Mouse (Mus musculus): ENCODE results near the gene Grap2. TPM values are rescaled to one million over a fixed set of nuclear protein-coding genes. Genes with fewer than 3 reads are reported as not detected.

The Grap2 gene
- total and polyA plus RNA-seq, 3 experiments: 0.62 to 5.1 TPM; not detected in 1

GRCm38 (mm10) chr15:80626472-80626871 lies 54.1 kb downstream of the Grap2 start:
- Histone ChIP-seq H3K36me3 (ENCODE audit: control insufficient read depth in 1 of 2, insufficient read depth in 2 of 2, low read length in 2 of 2) (peaks cover 0 to 6% of the 10 kb centered on the region in 2 experiments; a peak in 2 of 4 replicates), H3K27ac (ENCODE audit: control insufficient read depth, low read depth, low read length) (no peak overlapping the region), H3K79me2 (ENCODE audit: control insufficient read depth, insufficient read depth, low read length, poor library complexity) (no peaks in the 10 kb centered on the region), H3K9me3 (replicated peaks; ENCODE audit: insufficient read depth, low read length) (no peaks in the 10 kb centered on the region; the same call in 1 of the 2 replicates), H3K27me3 (ENCODE audit: control insufficient read depth in 1 of 2, insufficient read depth in 2 of 2, low read length in 2 of 2) (no peaks in the 10 kb centered on the region; a peak in 1 of 4 replicates), H3K4me1 (ENCODE audit: control insufficient read depth in 1 of 2, insufficient read depth in 2 of 2, low read length in 2 of 2) (peaks cover 7 to 11% of the 10 kb centered on the region in 2 experiments), H3K9ac (ENCODE audit: control insufficient read depth, low read depth, low read length, poor library complexity, severe bottlenecking) (no peak overlapping the region), H3K4me3 (ENCODE audit: control insufficient read depth in 1 of 2, insufficient read depth in 1 of 2, low read depth in 2 of 2, low read length in 2 of 2) (no peak overlapping the region)
- DNase-seq (ENCODE audit: low read depth, low spot score): no peak
- no peak for TF ChIP-seq TCF12 (IDR thresholded peaks at IDR 0.05; ENCODE audit: low read depth, low read length)
- no peak for TF ChIP-seq GABPA (IDR thresholded peaks at IDR 0.05; ENCODE audit: low read depth, low read length)
- no peak for TF ChIP-seq EP300 (IDR thresholded peaks at IDR 0.05; ENCODE audit: low read depth in 1 of 2, low read length in 2 of 2)
- TF ChIP-seq SIN3A (IDR thresholded peaks at IDR 0.05; ENCODE audit: low read length): no peak
- no peak for TF ChIP-seq MYB (IDR thresholded peaks at IDR 0.05; ENCODE audit: low read depth, low read length)
- TF ChIP-seq MAFK (IDR thresholded peaks at IDR 0.05; ENCODE audit: borderline replicate concordance, low read depth, low read length): no peak
- TF ChIP-seq UBTF (IDR thresholded peaks at IDR 0.05; ENCODE audit: borderline replicate concordance, insufficient read depth, low read depth, low read length): no peak
- no peak for TF ChIP-seq KAT2A (conservative IDR thresholded peaks at IDR 0.05; ENCODE audit: low read depth, low read length)
- TF ChIP-seq POLR2A (IDR thresholded peaks at IDR 0.05; ENCODE audit: control insufficient read depth in 1 of 2, insufficient read depth in 1 of 2, low read depth in 1 of 2, low read length in 2 of 2, poor library complexity in 1 of 2): no peak
- no peak for TF ChIP-seq GATA1 (IDR thresholded peaks at IDR 0.05; ENCODE audit: low read depth, low read length)
- TF ChIP-seq CHD1 (IDR thresholded peaks at IDR 0.05; ENCODE audit: low read depth, low read length): no peak
- no peak for TF ChIP-seq NRF1 (IDR thresholded peaks at IDR 0.05; ENCODE audit: insufficient read depth, low read depth, low read length, poor library complexity, severe bottlenecking)

DNA sequence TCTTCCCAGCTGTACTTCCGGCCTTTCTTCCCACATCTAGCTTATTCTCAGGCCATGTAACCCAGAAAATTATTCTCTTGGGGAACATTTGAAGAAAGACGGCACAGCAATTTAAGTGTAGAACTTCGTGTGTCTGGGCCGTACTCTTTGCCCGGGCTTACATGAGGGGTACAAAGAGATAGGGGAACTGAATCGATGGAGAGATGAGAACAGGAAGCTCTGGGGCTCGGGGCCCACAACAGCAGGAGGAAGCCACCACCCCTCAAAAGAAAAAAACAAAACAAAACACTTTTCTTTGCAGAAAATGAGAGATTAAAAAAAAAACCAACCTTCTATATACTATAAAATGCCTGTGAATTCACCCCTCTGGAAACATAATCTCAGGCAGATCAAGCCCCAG lies 57.8 kb downstream of the Grap2 start:
- no peaks in the 10 kb centered on the region; a peak in 1 of 4 replicates for H3K4me1 ChIP-seq (ENCODE audit: control insufficient read depth in 1 of 2, insufficient read depth in 2 of 2, low read length in 2 of 2)
- TF ChIP-seq ELF1 (IDR thresholded peaks at IDR 0.05; ENCODE audit: low read depth, low read length) (no peak), NRF1 (IDR thresholded peaks at IDR 0.05; ENCODE audit: insufficient read depth, low read depth, low read length, poor library complexity, severe bottlenecking) (no peak), ZC3H11A (IDR thresholded peaks at IDR 0.05; ENCODE audit: low read depth, low read length) (no peak), TBP (IDR thresholded peaks at IDR 0.05; ENCODE audit: low read depth, low read length) (no peak), JUND (IDR thresholded peaks at IDR 0.05; ENCODE audit: low read depth, low read length) (no peak), POLR2A (IDR thresholded peaks at IDR 0.05; ENCODE audit: control insufficient read depth in 1 of 2, insufficient read depth in 1 of 2, low read depth in 1 of 2, low read length in 2 of 2, poor library complexity in 1 of 2) (no peak), KAT2A (conservative IDR thresholded peaks at IDR 0.05; ENCODE audit: low read depth, low read length) (no peak), GATA1 (IDR thresholded peaks at IDR 0.05; ENCODE audit: low read depth, low read length) (no peak), GABPA (IDR thresholded peaks at IDR 0.05; ENCODE audit: low read depth, low read length) (no peak), MYC (IDR thresholded peaks at IDR 0.05; ENCODE audit: low read depth, low read length) (no peak), MAFK (IDR thresholded peaks at IDR 0.05; ENCODE audit: borderline replicate concordance, low read depth, low read length) (no peak), MXI1 (IDR thresholded peaks at IDR 0.05; ENCODE audit: low read depth, low read length) (no peak), ZKSCAN1 (IDR thresholded peaks at IDR 0.05; ENCODE audit: low read depth, low read length) (no peak), TCF12 (IDR thresholded peaks at IDR 0.05; ENCODE audit: low read depth, low read length) (no peak), TAL1 (IDR thresholded peaks at IDR 0.05; ENCODE audit: low read length) (no peak), UBTF (IDR thresholded peaks at IDR 0.05; ENCODE audit: borderline replicate concordance, insufficient read depth, low read depth, low read length) (no peak), RAD21 (IDR thresholded peaks at IDR 0.05; ENCODE audit: low read depth, low read length) (no peak), ETS1 (IDR thresholded peaks at IDR 0.05; ENCODE audit: low read depth, low read length) (no peak), POLR2AphosphoS2 (IDR thresholded peaks at IDR 0.05; ENCODE audit: low read length) (no peak), HCFC1 (IDR thresholded peaks at IDR 0.05; ENCODE audit: low read depth, low read length) (no peak)
- no peak overlapping the region for H3K4me3 ChIP-seq (ENCODE audit: control insufficient read depth in 1 of 2, insufficient read depth in 1 of 2, low read depth in 2 of 2, low read length in 2 of 2)
- H3K9ac ChIP-seq (ENCODE audit: control insufficient read depth, low read depth, low read length, poor library complexity, severe bottlenecking): no peak overlapping the region
- peaks cover 0 to 1% of the 10 kb centered on the region in 2 experiments; a peak in 1 of 4 replicates for H3K27me3 ChIP-seq (ENCODE audit: control insufficient read depth in 1 of 2, insufficient read depth in 2 of 2, low read length in 2 of 2)
- no peaks in the 10 kb centered on the region for H3K79me2 ChIP-seq (ENCODE audit: control insufficient read depth, insufficient read depth, low read length, poor library complexity)
- no peak for DNase-seq (ENCODE audit: low read depth, low spot score)
- peaks cover 0 to 2% of the 10 kb centered on the region in 2 experiments; a peak in 2 of 4 replicates for H3K36me3 ChIP-seq (ENCODE audit: control insufficient read depth in 1 of 2, insufficient read depth in 2 of 2, low read length in 2 of 2)
- H3K27ac ChIP-seq (ENCODE audit: control insufficient read depth, low read depth, low read length): no peak overlapping the region
- H3K9me3 ChIP-seq (replicated peaks; ENCODE audit: insufficient read depth, low read length): no peaks in the 10 kb centered on the region

Data from MEL (cell line).